In genomic region chr16:46097421-46097820, GRCm38 (mm10) we compare ENCODE assay signal across 16 mouse cellular contexts. TPM values are rescaled to one million over a fixed set of nuclear protein-coding genes. Genes with fewer than 3 reads are reported as not detected.
DNase-seq lines count a peak whose midpoint lies in the region; ATAC-seq and TF ChIP-seq lines count a peak whose summit lies in the region.
"Had no signal": no experiment of that assay in that cellular context is flagged by ENCODE, and none has a peak within 500 bp of the region (broad histone marks: within the 10 kb centered on the region; RNA-seq: fewer than 3 reads in every experiment).

No protein-coding gene starts in this region.

- no peak overlapping the region for H3K4me2 ChIP-seq in heart, embryonic 12.5 days
- H3K4me2 ChIP-seq in lung, postnatal 0 days (replicated peaks; ENCODE audit: low read depth, low read length): no peak overlapping the region
- H3K4me2 ChIP-seq: intestine, embryonic 15.5 days; liver, embryonic 13.5 days; neural tube, embryonic 13.5 days had no signal

- no peak for ATAC-seq in heart, embryonic 12.5 days (ENCODE audit: insufficient number of reproducible peaks, low FRiP score)
- no peak for ATAC-seq in lung, postnatal 0 days
- ATAC-seq: intestine, embryonic 15.5 days had no signal

- peak; percentile 8 for DNase-seq in heart, adult 8-10 months (ENCODE audit: low spot score)
- peak; percentile 13 for DNase-seq in lung, postnatal 14 days
- DNase-seq in lung, postnatal 0 days (ENCODE audit: low spot score): no peak
- peak; percentile 74 for DNase-seq in fibroblast of lung, adult 2 months (ENCODE audit: low read depth)
- peak; percentile 26 for DNase-seq in gonadal fat pad, adult 2 months (ENCODE audit: low read depth)
- no peak for DNase-seq in adrenal gland, adult 2 months
- DNase-seq in retina, embryonic 14.5 days (ENCODE audit: low spot score): no peak
- DNase-seq: cerebellum, adult 2 months; kidney, postnatal 14 days; layer of hippocampus, adult 9-11 months; liver, embryonic 13.5 days had no signal

- no peaks in the 10 kb centered on the region for H3K27me3 ChIP-seq in heart, embryonic 12.5 days (replicated peaks)
- H3K27me3 ChIP-seq in lung, postnatal 0 days (replicated peaks; ENCODE audit: insufficient read depth, low read length): no peaks in the 10 kb centered on the region
- H3K27me3 ChIP-seq: intestine, embryonic 15.5 days; liver, embryonic 13.5 days; neural tube, embryonic 13.5 days had no signal

- WGBS in heart, embryonic 12.5 days: 66% methylated on average over 9 of the region's 9 CpGs
- WGBS in lung, postnatal 0 days: 61% methylated on average over 9 of the region's 9 CpGs

- TF ChIP-seq CTCF in lung, postnatal 0 days (IDR thresholded peaks at IDR 0.05): no peak

- no peak overlapping the region for H3K4me3 ChIP-seq in heart, embryonic 12.5 days
- no peak overlapping the region for H3K4me3 ChIP-seq in lung, postnatal 0 days (ENCODE audit: low read depth, low read length)
- H3K4me3 ChIP-seq: intestine, embryonic 15.5 days; liver, embryonic 13.5 days; neural tube, embryonic 13.5 days had no signal

- TF ChIP-seq EP300 in lung, postnatal 0 days (IDR thresholded peaks at IDR 0.05): no peak

- peaks cover 13% of the 10 kb centered on the region for H3K4me1 ChIP-seq in heart, embryonic 12.5 days (replicated peaks)
- no peaks in the 10 kb centered on the region for H3K4me1 ChIP-seq in lung, postnatal 0 days (ENCODE audit: insufficient read depth, low read depth, low read length)
- H3K4me1 ChIP-seq: intestine, embryonic 15.5 days; liver, embryonic 13.5 days had no signal

- H3K27ac ChIP-seq in heart, embryonic 12.5 days (ENCODE audit: poor library complexity, severe bottlenecking): no peak overlapping the region
- no peak overlapping the region for H3K27ac ChIP-seq in lung, postnatal 0 days (ENCODE audit: low read length)
- H3K27ac ChIP-seq: intestine, embryonic 15.5 days; liver, embryonic 13.5 days; neural tube, embryonic 13.5 days had no signal

- no peaks in the 10 kb centered on the region for H3K36me3 ChIP-seq in heart, embryonic 12.5 days
- H3K36me3 ChIP-seq in lung, postnatal 0 days (ENCODE audit: insufficient read depth, low read length): no peaks in the 10 kb centered on the region
- H3K36me3 ChIP-seq: intestine, embryonic 15.5 days; liver, embryonic 13.5 days; neural tube, embryonic 13.5 days had no signal

- H3K9me3 ChIP-seq in heart, embryonic 12.5 days (replicated peaks): no peaks in the 10 kb centered on the region
- H3K9me3 ChIP-seq in lung, postnatal 0 days (ENCODE audit: low read length): no peaks in the 10 kb centered on the region
- H3K9me3 ChIP-seq: intestine, embryonic 15.5 days; liver, embryonic 13.5 days; neural tube, embryonic 13.5 days had no signal

- H3K9ac ChIP-seq in heart, embryonic 12.5 days: no peak overlapping the region
- no peak overlapping the region for H3K9ac ChIP-seq in lung, postnatal 0 days (replicated peaks; ENCODE audit: low read depth)
- H3K9ac ChIP-seq: intestine, embryonic 15.5 days; liver, embryonic 13.5 days; neural tube, embryonic 13.5 days had no signal

RNA-seq across cellular contexts. Expression of gene Cd96, which starts 22.6 kb away (rescaled TPM):
- total RNA-seq in heart, adult 8-10 months (2022): not detected
- polyA plus RNA-seq in heart, embryonic 12.5 days (2016; fragmentation: Nextera tagmentation; extraction: Ambion mirVana): not detected in 2 replicates
- polyA plus RNA-seq in lung, postnatal 0 days (2015; fragmentation: Nextera tagmentation; extraction: Ambion mirVana): 0.06 TPM in 1 of 2 replicates, not detected in the other
- 0.05 and 0.15 TPM in 2 replicates for polyA plus RNA-seq in gonadal fat pad, adult 2 months (2012; rRNA removed)
- not detected for total RNA-seq in adrenal gland, adult 2 months (2021)
- 0.09 TPM in 1 of 2 replicates, not detected in the other for polyA plus RNA-seq in adrenal gland, adult 2 months (2012; rRNA removed)
- total RNA-seq: left cerebral cortex, postnatal 25 days; MEL had no signal
- polyA plus RNA-seq: liver, embryonic 13.5 days had no signal

RNA-seq across cellular contexts. Expression of gene Gm4737, which starts 57.5 kb away (rescaled TPM):
- 10 to 100 TPM; 10.0 to 12.8 (median 12.0) TPM for total RNA-seq in heart, adult 8-10 months (2022)
- 1.2 and 2.7 TPM in 2 replicates for polyA plus RNA-seq in heart, embryonic 12.5 days (2016; fragmentation: Nextera tagmentation; extraction: Ambion mirVana)
- 0.73 and 1.2 TPM in 2 replicates for polyA plus RNA-seq in lung, postnatal 0 days (2015; fragmentation: Nextera tagmentation; extraction: Ambion mirVana)
- polyA plus RNA-seq in gonadal fat pad, adult 2 months (2012; rRNA removed): 22.1 and 23.6 TPM in 2 replicates
- total RNA-seq in adrenal gland, adult 2 months (2021): 10 to 100 TPM; 25.7 to 28.3 TPM
- polyA plus RNA-seq in adrenal gland, adult 2 months (2012; rRNA removed): 16.4 and 26.2 TPM in 2 replicates

Comparison
In these comparisons a context has a peak if more than half of its experiments do, and no peak if none do; other contexts are left out.
1. DNase-seq: peak in heart, adult 8-10 months (single experiment), lung, postnatal 14 days (single experiment), fibroblast of lung, adult 2 months (single experiment) and gonadal fat pad, adult 2 months (single experiment); none in lung, postnatal 0 days (single experiment), adrenal gland, adult 2 months (single experiment) and retina, embryonic 14.5 days (single experiment).